Mouse (Mus musculus): ENCODE data around the gene Cox10.

Cox10 gene

GRCm38 (mm10) chr11:63999431-63999830, 79.8 kb downstream of the Cox10 start:
- DNase-seq (ENCODE audit: low read depth), result no peak

- DNase-seq (ENCODE audit: low read depth), result no peak
These were observed 87.3 kb downstream of the Cox10 start for GRCm38 (mm10) chr11:63991958-63992357.

GRCm38 (mm10) chr11:63990759-63991158, 88.5 kb downstream of the Cox10 start:
- no peak for DNase-seq (ENCODE audit: low read depth)

GRCm38 (mm10) chr11:63990311-63990710, 89.0 kb downstream of the Cox10 start:
- no peak for DNase-seq (ENCODE audit: low read depth)

GRCm38 (mm10) chr11:63988991-63989860, 90.0 kb downstream of the Cox10 start:
- no peak for DNase-seq (ENCODE audit: low read depth)

- DNase-seq (ENCODE audit: low read depth), result no peak
These were observed 91.1 kb downstream of the Cox10 start for GRCm38 (mm10) chr11:63988031-63988665.

GRCm38 (mm10) chr11:63986710-63987109, 92.6 kb downstream of the Cox10 start:
- no peak for DNase-seq (ENCODE audit: low read depth)

GRCm38 (mm10) chr11:63985481-63985880, 93.8 kb downstream of the Cox10 start:
- no peak for DNase-seq (ENCODE audit: low read depth)

GRCm38 (mm10) chr11:63984622-63985168, 94.6 kb downstream of the Cox10 start:
- no peak for DNase-seq (ENCODE audit: low read depth)

- DNase-seq (ENCODE audit: low read depth), result no peak
These were observed 101.5 kb downstream of the Cox10 start for GRCm38 (mm10) chr11:63977741-63978140.

GRCm38 (mm10) chr11:63976775-63977174, 102.5 kb downstream of the Cox10 start:
- no peak for DNase-seq (ENCODE audit: low read depth)

- no peak for DNase-seq (ENCODE audit: low read depth)
These were observed 103.9 kb downstream of the Cox10 start for GRCm38 (mm10) chr11:63975260-63975899.

- DNase-seq (ENCODE audit: low read depth), result no peak
These were observed 105.3 kb downstream of the Cox10 start for GRCm38 (mm10) chr11:63973973-63974372.

- DNase-seq (ENCODE audit: low read depth), result no peak
These were observed 107.8 kb downstream of the Cox10 start for GRCm38 (mm10) chr11:63971462-63971861.

- DNase-seq (ENCODE audit: low read depth), result no peak
These were observed 108.5 kb downstream of the Cox10 start for GRCm38 (mm10) chr11:63970818-63971217.

- DNase-seq (ENCODE audit: low read depth), result no peak
These were observed 109.9 kb downstream of the Cox10 start for GRCm38 (mm10) chr11:63969205-63969910.

GRCm38 (mm10) chr11:63968388-63969035, 110.8 kb downstream of the Cox10 start:
- DNase-seq (ENCODE audit: low read depth), result no peak

- DNase-seq (ENCODE audit: low read depth), result no peak
These were observed 111.5 kb downstream of the Cox10 start for GRCm38 (mm10) chr11:63967641-63968387.

GRCm38 (mm10) chr11:63965437-63965836, 113.8 kb downstream of the Cox10 start:
- no peak for DNase-seq (ENCODE audit: low read depth)

GRCm38 (mm10) chr11:63957207-63957606, 122.1 kb downstream of the Cox10 start:
- DNase-seq (ENCODE audit: low read depth), result no peak

- no peak for DNase-seq (ENCODE audit: low read depth)
These were observed 122.5 kb downstream of the Cox10 start for GRCm38 (mm10) chr11:63956748-63957147.
